Mouse (Mus musculus): ENCODE measurements at regions not wholly inside any gene's neighbourhood (a gene's known extent, or its start where the extent isn't known, plus 50 kb on each side); places are given as distances from the start of the nearest gene placed in this dataset.
A peak's percentile ranks its signal among the peaks of the same experiment; 100 is the strongest.

GRCm38 (mm10) chr8:9050740-9051475 lies 360.6 kb upstream of the Arglu1 start:
- H3K36me3 ChIP-seq (ENCODE audit: insufficient read depth) = no peaks in the 10 kb centered on the region
- H3K4me3 ChIP-seq (ENCODE audit: low read depth, low read length) = no peak overlapping the region
- DNase-seq (no peak), ATAC-seq (no peak)
- no peak overlapping the region for H3K4me2 ChIP-seq (ENCODE audit: low read depth)
- TF ChIP-seq CTCF (IDR thresholded peaks at IDR 0.05; ENCODE audit: low read depth) = no peak
- H3K4me1 ChIP-seq (ENCODE audit: insufficient read depth) = no peaks in the 10 kb centered on the region; the same call in 1 of the 2 replicates
- WGBS = 81% methylated on average over 11 of the region's 11 CpGs
- H3K9ac ChIP-seq = no peak overlapping the region
- no peak overlapping the region for H3K27ac ChIP-seq (ENCODE audit: low read depth, low read length)
- H3K9me3 ChIP-seq (ENCODE audit: low read length) = no peaks in the 10 kb centered on the region
- no peaks in the 10 kb centered on the region for H3K27me3 ChIP-seq (ENCODE audit: insufficient read depth, low read length)

- DNase-seq (no peak), ATAC-seq (no peak)
- Histone ChIP-seq H3K4me1 (ENCODE audit: insufficient read depth) (no peaks in the 10 kb centered on the region; the same call in 1 of the 2 replicates), H3K27ac (ENCODE audit: low read depth, low read length) (no peak overlapping the region), H3K27me3 (ENCODE audit: insufficient read depth, low read length) (no peaks in the 10 kb centered on the region), H3K4me3 (ENCODE audit: low read depth, low read length) (no peak overlapping the region), H3K4me2 (ENCODE audit: low read depth) (no peak overlapping the region), H3K36me3 (ENCODE audit: insufficient read depth) (no peaks in the 10 kb centered on the region), H3K9ac (no peak overlapping the region), H3K9me3 (ENCODE audit: low read length) (no peaks in the 10 kb centered on the region)
- no peak for TF ChIP-seq CTCF (IDR thresholded peaks at IDR 0.05; ENCODE audit: low read depth)
- WGBS = 65% methylated on average over 14 of the region's 14 CpGs
Measured at GRCm38 (mm10) chr8:9048116-9048515, 357.8 kb upstream of the Arglu1 start.

DNA sequence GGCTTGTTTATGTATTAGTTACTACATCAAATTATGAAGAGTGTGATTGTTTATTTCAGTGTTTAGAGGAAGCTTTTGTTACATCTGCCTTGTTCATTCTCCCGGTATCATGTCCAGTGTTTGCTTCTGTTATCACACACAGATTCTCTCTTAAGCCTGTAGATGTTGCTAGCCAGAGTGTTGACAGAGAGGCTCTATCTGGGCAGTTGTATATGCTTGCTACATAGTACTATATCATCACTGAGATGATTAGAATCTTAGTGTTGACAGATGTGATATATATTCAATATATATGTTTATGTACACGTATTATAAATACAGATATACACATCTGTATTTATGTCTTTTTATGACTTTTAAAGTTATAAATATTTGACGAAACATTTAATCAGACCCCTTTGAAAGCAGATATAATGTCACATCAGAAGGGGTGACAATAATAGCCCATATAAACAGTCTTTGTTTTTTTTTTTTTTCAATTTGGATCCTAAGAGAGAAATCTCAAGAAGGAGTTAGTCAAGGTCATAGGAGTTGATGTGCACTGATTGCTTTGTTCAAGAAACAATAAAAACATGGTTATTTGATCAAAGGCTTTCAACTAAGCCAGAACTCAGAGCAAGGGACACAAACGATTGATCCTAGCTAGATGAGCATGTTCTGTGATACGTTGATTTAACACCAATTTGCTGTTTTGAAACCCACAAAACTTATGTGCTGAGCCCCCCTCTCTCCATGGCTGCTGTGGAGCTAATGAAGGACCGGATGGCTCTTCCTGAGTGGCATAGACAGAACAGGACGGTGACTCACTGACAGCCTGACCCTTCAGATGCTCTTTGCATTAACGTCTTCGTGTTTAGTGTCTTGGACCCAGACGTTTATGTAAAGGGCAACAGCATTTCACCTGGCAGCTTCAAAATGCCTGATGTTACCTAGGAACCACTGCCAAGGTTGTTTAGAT lies 352.8 kb upstream of the Arglu1 start:
- WGBS = 87% methylated on average over 10 of the region's 10 CpGs
- no peak for TF ChIP-seq CTCF (IDR thresholded peaks at IDR 0.05; ENCODE audit: low read depth)
- H3K36me3 ChIP-seq (ENCODE audit: insufficient read depth) = no peaks in the 10 kb centered on the region

GRCm38 (mm10) chr8:9029156-9029555 lies 338.8 kb upstream of the Arglu1 start:
- H3K27ac ChIP-seq (ENCODE audit: low read depth, low read length) = no peak overlapping the region
- peaks cover 3% of the 10 kb centered on the region; the same call in 1 of the 2 replicates for H3K4me1 ChIP-seq (ENCODE audit: insufficient read depth)
- no peaks in the 10 kb centered on the region for H3K36me3 ChIP-seq (ENCODE audit: insufficient read depth)
- TF ChIP-seq CTCF (IDR thresholded peaks at IDR 0.05; ENCODE audit: low read depth) = no peak
- 70% methylated on average over 4 of the region's 4 CpGs for WGBS
- H3K9me3 ChIP-seq (ENCODE audit: low read length) = no peaks in the 10 kb centered on the region
- no peak overlapping the region for H3K4me3 ChIP-seq (ENCODE audit: low read depth, low read length)
- ATAC-seq (peak; percentile 68), DNase-seq (peak; percentile 57)
- no peak overlapping the region for H3K9ac ChIP-seq
- no peaks in the 10 kb centered on the region for H3K27me3 ChIP-seq (ENCODE audit: insufficient read depth, low read length)
- H3K4me2 ChIP-seq (ENCODE audit: low read depth) = no peak overlapping the region

More for the DNA sequence above, 352.8 kb upstream of the Arglu1 start:
- H3K27ac ChIP-seq (ENCODE audit: low read depth, low read length) = no peak overlapping the region
- no peaks in the 10 kb centered on the region for H3K4me1 ChIP-seq (ENCODE audit: insufficient read depth)
- H3K4me2 ChIP-seq (ENCODE audit: low read depth) = no peak overlapping the region
- DNase-seq = no peak
- no peak overlapping the region for H3K9ac ChIP-seq
- H3K4me3 ChIP-seq (ENCODE audit: low read depth, low read length) = no peak overlapping the region
- H3K9me3 ChIP-seq (ENCODE audit: low read length) = no peaks in the 10 kb centered on the region
- H3K27me3 ChIP-seq (ENCODE audit: insufficient read depth, low read length) = no peaks in the 10 kb centered on the region
- ATAC-seq = no peak

DNA sequence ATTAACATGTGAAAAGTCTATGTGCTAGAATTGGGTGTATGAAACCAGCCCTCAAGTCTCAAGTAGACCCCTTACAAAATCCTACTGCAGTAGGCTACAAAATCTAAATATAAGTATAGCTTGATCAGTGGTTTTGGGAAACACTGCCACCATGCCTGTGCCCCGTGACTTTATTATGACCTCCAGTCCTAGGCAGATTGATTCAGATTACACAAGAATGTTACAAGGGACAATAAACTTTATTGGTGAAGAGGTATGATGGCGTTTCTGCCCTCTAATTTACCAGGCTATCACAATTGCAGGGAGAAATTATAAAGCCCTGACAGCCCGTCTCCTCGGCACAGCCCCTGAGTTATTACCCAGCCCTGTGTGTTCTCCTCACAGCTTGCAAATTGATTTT lies 337.4 kb upstream of the Arglu1 start:
- Histone ChIP-seq H3K36me3 (ENCODE audit: insufficient read depth) (no peaks in the 10 kb centered on the region), H3K9me3 (ENCODE audit: low read length) (no peaks in the 10 kb centered on the region), H3K4me2 (ENCODE audit: low read depth) (no peak overlapping the region), H3K27me3 (ENCODE audit: insufficient read depth, low read length) (no peaks in the 10 kb centered on the region), H3K9ac (no peak overlapping the region), H3K27ac (ENCODE audit: low read depth, low read length) (no peak overlapping the region), H3K4me3 (ENCODE audit: low read depth, low read length) (no peak overlapping the region), H3K4me1 (ENCODE audit: insufficient read depth) (peaks cover 3% of the 10 kb centered on the region; the same call in 1 of the 2 replicates)
- DNase-seq (no peak), ATAC-seq (no peak)
- 81% methylated on average over 4 of the region's 4 CpGs for WGBS
- TF ChIP-seq CTCF (IDR thresholded peaks at IDR 0.05; ENCODE audit: low read depth) = no peak

- no peak overlapping the region for H3K4me2 ChIP-seq (ENCODE audit: low read depth)
- no peaks in the 10 kb centered on the region for H3K9me3 ChIP-seq (ENCODE audit: low read length)
- ATAC-seq (no peak), DNase-seq (no peak)
- no peak for TF ChIP-seq CTCF (IDR thresholded peaks at IDR 0.05; ENCODE audit: low read depth)
- peaks cover 3% of the 10 kb centered on the region; the same call in 1 of the 2 replicates for H3K4me1 ChIP-seq (ENCODE audit: insufficient read depth)
- 93% methylated on average over 3 of the region's 3 CpGs for WGBS
- no peak overlapping the region for H3K9ac ChIP-seq
- H3K27ac ChIP-seq (ENCODE audit: low read depth, low read length) = no peak overlapping the region
- no peak overlapping the region for H3K4me3 ChIP-seq (ENCODE audit: low read depth, low read length)
- no peaks in the 10 kb centered on the region for H3K36me3 ChIP-seq (ENCODE audit: insufficient read depth)
- no peaks in the 10 kb centered on the region for H3K27me3 ChIP-seq (ENCODE audit: insufficient read depth, low read length)
Measured at GRCm38 (mm10) chr8:9025872-9026271, 335.6 kb upstream of the Arglu1 start.

DNA sequence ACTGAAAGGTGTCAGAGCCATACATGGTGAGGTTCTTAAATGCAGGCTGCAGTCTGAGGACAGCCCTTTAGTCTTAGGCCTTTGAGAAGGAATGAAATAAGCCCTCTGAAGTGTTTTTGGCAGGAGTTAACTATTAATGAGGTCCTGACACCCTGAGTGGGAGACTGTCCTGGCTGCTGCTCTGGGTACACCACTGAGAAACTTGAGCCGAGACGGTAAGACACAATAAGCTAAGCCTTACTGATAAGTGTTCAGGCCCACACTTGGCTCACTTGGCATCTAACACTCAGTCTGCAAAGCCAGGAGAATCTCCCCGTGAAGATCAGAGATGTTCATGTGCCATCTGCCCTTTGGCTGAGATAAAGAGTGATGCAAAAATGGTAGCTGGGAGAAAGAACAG lies 335.1 kb upstream of the Arglu1 start:
- no peak for ATAC-seq
- 60% methylated on average over 3 of the region's 3 CpGs for WGBS
- H3K36me3 ChIP-seq (ENCODE audit: insufficient read depth) = no peaks in the 10 kb centered on the region

More for the DNA sequence above, 335.1 kb upstream of the Arglu1 start:
- H3K4me2 ChIP-seq (ENCODE audit: low read depth) = no peak overlapping the region
- no peak overlapping the region for H3K4me3 ChIP-seq (ENCODE audit: low read depth, low read length)
- H3K27ac ChIP-seq (ENCODE audit: low read depth, low read length) = no peak overlapping the region
- peaks cover 3% of the 10 kb centered on the region; the same call in 1 of the 2 replicates for H3K4me1 ChIP-seq (ENCODE audit: insufficient read depth)
- no peaks in the 10 kb centered on the region for H3K27me3 ChIP-seq (ENCODE audit: insufficient read depth, low read length)
- no peak overlapping the region for H3K9ac ChIP-seq
- no peak for TF ChIP-seq CTCF (IDR thresholded peaks at IDR 0.05; ENCODE audit: low read depth)
- DNase-seq = no peak
- H3K9me3 ChIP-seq (ENCODE audit: low read length) = no peaks in the 10 kb centered on the region

All from forebrain, postnatal 0 days (tissue).